Mouse (Mus musculus): Measurements from ENCODE around the gene Arpp21. TPM values are rescaled to one million over a fixed set of nuclear protein-coding genes. Genes with fewer than 3 reads are reported as not detected.

Gene Arpp21
- total RNA-seq (2014; fragmentation: Nextera tagmentation) (not detected in 2 replicates), total RNA-seq (2017) (0.23 and 0.71 TPM in 2 replicates), polyA plus RNA-seq (2012) (not detected in 2 replicates)

GRCm38 (mm10) chr9:112235696-112236397, at the start of gene Arpp21:
Gene Arpp21 (minus strand): TSS chr9:112235938.
- Histone ChIP-seq H3K9me3 (replicated peaks) (peaks cover 35% of the 10 kb centered on the region), H3K27me3 (ENCODE audit: insufficient read depth, low read length) (no peaks in the 10 kb centered on the region), H3K4me1 (ENCODE audit: insufficient read depth, low read depth, low read length) (no peaks in the 10 kb centered on the region), H3K36me3 (replicated peaks) (no peaks in the 10 kb centered on the region), H3K4me3 (ENCODE audit: low read depth, low read length) (peak within 1 kb of the TSS; percentile 27; the same call in 1 of the 2 replicates)
- DNase-seq (ENCODE audit: low spot score) (no peak), ATAC-seq (ENCODE audit: extremely low read depth, insufficient number of reproducible peaks, low FRiP score, poor library complexity, severe bottlenecking) (no peak)
- TF ChIP-seq CTCF (IDR thresholded peaks at IDR 0.05; ENCODE audit: low read depth, low read length), result no peak
- TF ChIP-seq POLR2AphosphoS5 (IDR thresholded peaks at IDR 0.05; ENCODE audit: insufficient replicate concordance, low read depth, low read length), result no peak
- TF ChIP-seq GATA2 (IDR thresholded peaks at IDR 0.05; ENCODE audit: borderline replicate concordance, low read depth, low read length), result no peak
- no peak for TF ChIP-seq TAL1 (conservative IDR thresholded peaks at IDR 0.05; ENCODE audit: low read depth, low read length)
- TF ChIP-seq GATA1 (IDR thresholded peaks at IDR 0.05; ENCODE audit: borderline replicate concordance, low read length), result no peak

GRCm38 (mm10) chr9:112272426-112272969, 36.8 kb upstream of the Arpp21 start:
- DNase-seq (ENCODE audit: low spot score), result no peak
- no peaks in the 10 kb centered on the region for H3K36me3 ChIP-seq (replicated peaks)
- no peak for ATAC-seq (ENCODE audit: extremely low read depth, insufficient number of reproducible peaks, low FRiP score, poor library complexity, severe bottlenecking)
- H3K4me3 ChIP-seq (ENCODE audit: low read depth, low read length), result no peak overlapping the region
- no peak for TF ChIP-seq POLR2AphosphoS5 (IDR thresholded peaks at IDR 0.05; ENCODE audit: insufficient replicate concordance, low read depth, low read length)
- TF ChIP-seq TAL1 (conservative IDR thresholded peaks at IDR 0.05; ENCODE audit: low read depth, low read length), result no peak
- TF ChIP-seq GATA1 (IDR thresholded peaks at IDR 0.05; ENCODE audit: borderline replicate concordance, low read length), result no peak
- no peak for TF ChIP-seq GATA2 (IDR thresholded peaks at IDR 0.05; ENCODE audit: borderline replicate concordance, low read depth, low read length)
- no peak for TF ChIP-seq CTCF (IDR thresholded peaks at IDR 0.05; ENCODE audit: low read depth, low read length)
- H3K4me1 ChIP-seq (ENCODE audit: insufficient read depth, low read depth, low read length), result no peaks in the 10 kb centered on the region
- H3K27me3 ChIP-seq (ENCODE audit: insufficient read depth, low read length), result no peaks in the 10 kb centered on the region
- peaks cover 24% of the 10 kb centered on the region for H3K9me3 ChIP-seq (replicated peaks)

GRCm38 (mm10) chr9:112264982-112265641, 29.4 kb upstream of the Arpp21 start:
- H3K36me3 ChIP-seq (replicated peaks), result no peaks in the 10 kb centered on the region
- peaks cover 33% of the 10 kb centered on the region for H3K9me3 ChIP-seq (replicated peaks)
- H3K4me3 ChIP-seq (ENCODE audit: low read depth, low read length), result no peak overlapping the region
- DNase-seq (ENCODE audit: low spot score), result no peak
- no peaks in the 10 kb centered on the region for H3K27me3 ChIP-seq (ENCODE audit: insufficient read depth, low read length)
- H3K4me1 ChIP-seq (ENCODE audit: insufficient read depth, low read depth, low read length), result no peaks in the 10 kb centered on the region
- TF ChIP-seq GATA2 (IDR thresholded peaks at IDR 0.05; ENCODE audit: borderline replicate concordance, low read depth, low read length), result no peak
- no peak for TF ChIP-seq CTCF (IDR thresholded peaks at IDR 0.05; ENCODE audit: low read depth, low read length)
- no peak for TF ChIP-seq POLR2AphosphoS5 (IDR thresholded peaks at IDR 0.05; ENCODE audit: insufficient replicate concordance, low read depth, low read length)
- no peak for TF ChIP-seq TAL1 (conservative IDR thresholded peaks at IDR 0.05; ENCODE audit: low read depth, low read length)
- no peak for TF ChIP-seq GATA1 (IDR thresholded peaks at IDR 0.05; ENCODE audit: borderline replicate concordance, low read length)
- ATAC-seq (ENCODE audit: extremely low read depth, insufficient number of reproducible peaks, low FRiP score, poor library complexity, severe bottlenecking), result no peak

- DNase-seq (ENCODE audit: low spot score) (no peak), ATAC-seq (ENCODE audit: extremely low read depth, insufficient number of reproducible peaks, low FRiP score, poor library complexity, severe bottlenecking) (no peak)
- no peaks in the 10 kb centered on the region for H3K36me3 ChIP-seq (replicated peaks)
- no peak overlapping the region for H3K4me3 ChIP-seq (ENCODE audit: low read depth, low read length)
- peaks cover 31% of the 10 kb centered on the region for H3K9me3 ChIP-seq (replicated peaks)
- no peaks in the 10 kb centered on the region for H3K4me1 ChIP-seq (ENCODE audit: insufficient read depth, low read depth, low read length)
- TF ChIP-seq GATA2 (IDR thresholded peaks at IDR 0.05; ENCODE audit: borderline replicate concordance, low read depth, low read length) (no peak), GATA1 (IDR thresholded peaks at IDR 0.05; ENCODE audit: borderline replicate concordance, low read length) (no peak), POLR2AphosphoS5 (IDR thresholded peaks at IDR 0.05; ENCODE audit: insufficient replicate concordance, low read depth, low read length) (no peak), CTCF (IDR thresholded peaks at IDR 0.05; ENCODE audit: low read depth, low read length) (no peak), TAL1 (conservative IDR thresholded peaks at IDR 0.05; ENCODE audit: low read depth, low read length) (no peak)
- no peaks in the 10 kb centered on the region for H3K27me3 ChIP-seq (ENCODE audit: insufficient read depth, low read length)
Observed at GRCm38 (mm10) chr9:112261986-112262901, 26.5 kb upstream of the Arpp21 start.

GRCm38 (mm10) chr9:112261556-112261955, 25.8 kb upstream of the Arpp21 start:
- DNase-seq (ENCODE audit: low spot score) (no peak), ATAC-seq (ENCODE audit: extremely low read depth, insufficient number of reproducible peaks, low FRiP score, poor library complexity, severe bottlenecking) (no peak)
- Histone ChIP-seq H3K27me3 (ENCODE audit: insufficient read depth, low read length) (no peaks in the 10 kb centered on the region), H3K9me3 (replicated peaks) (peaks cover 31% of the 10 kb centered on the region), H3K36me3 (replicated peaks) (no peaks in the 10 kb centered on the region), H3K4me1 (ENCODE audit: insufficient read depth, low read depth, low read length) (no peaks in the 10 kb centered on the region), H3K4me3 (ENCODE audit: low read depth, low read length) (no peak overlapping the region)
- TF ChIP-seq CTCF (IDR thresholded peaks at IDR 0.05; ENCODE audit: low read depth, low read length), result no peak
- no peak for TF ChIP-seq POLR2AphosphoS5 (IDR thresholded peaks at IDR 0.05; ENCODE audit: insufficient replicate concordance, low read depth, low read length)
- TF ChIP-seq TAL1 (conservative IDR thresholded peaks at IDR 0.05; ENCODE audit: low read depth, low read length), result no peak
- TF ChIP-seq GATA2 (IDR thresholded peaks at IDR 0.05; ENCODE audit: borderline replicate concordance, low read depth, low read length), result no peak
- no peak for TF ChIP-seq GATA1 (IDR thresholded peaks at IDR 0.05; ENCODE audit: borderline replicate concordance, low read length)

All from G1E (cell line).